27 mouse cellular contexts compared by ENCODE assay signal in genomic region chr9:121491592-121492240, GRCm38 (mm10). TPM values are rescaled to one million over a fixed set of nuclear protein-coding genes. Genes with fewer than 3 reads are reported as not detected.
DNase-seq lines count a peak whose midpoint lies in the region; TF ChIP-seq lines count a peak whose summit lies in the region.
"Had no signal": no experiment of that assay in that cellular context is flagged by ENCODE, and none has a peak within 500 bp of the region (broad histone marks: within the 10 kb centered on the region; RNA-seq: fewer than 3 reads in every experiment).

No protein-coding gene starts in this region.

- peak in 1 of 2 experiments; percentile 50 for DNase-seq in layer of hippocampus, adult 2 months (ENCODE audit: low spot score in 2 of 2)
- no peak for DNase-seq in layer of hippocampus, postnatal 14 days (ENCODE audit: low spot score in 2 of 2)
- DNase-seq in NIH3T3 (ENCODE audit: low read depth) (peak; percentile 7), liver (no peak)
- DNase-seq in brain, adult 2 months (ENCODE audit: low read depth, low spot score): peak; percentile 47
- peak; percentile 60 for DNase-seq in retina, embryonic 14.5 days (ENCODE audit: low spot score)
- DNase-seq in kidney, postnatal 14 days: no peak
- DNase-seq: adrenal gland, postnatal 14 days; gastrocnemius, postnatal 36 days; heart, postnatal 36 days; kidney, adult 2 months; left cerebral cortex, postnatal 4 days; lung, postnatal 36 days; right cerebral cortex, postnatal 14 days; thymus, postnatal 14 days had no signal

- TF ChIP-seq CTCF in layer of hippocampus, adult 2 months (conservative IDR thresholded peaks at IDR 0.05): no peak

- H3K4me3 ChIP-seq in layer of hippocampus, adult 2 months: peak overlapping the region; percentile 61
- H3K4me3 ChIP-seq: embryonic facial prominence, embryonic 12.5 days; hindbrain, embryonic 13.5 days; limb, embryonic 15.5 days; liver, embryonic 15.5 days; lung, embryonic 15.5 days; midbrain, embryonic 15.5 days; myocyte had no signal

- peak overlapping the region; percentile 28; the same call in 1 of the 2 replicates for H3K27ac ChIP-seq in layer of hippocampus, adult 2 months
- H3K27ac ChIP-seq: embryonic facial prominence, embryonic 12.5 days; hindbrain, embryonic 13.5 days; kidney, postnatal 0 days; limb, embryonic 15.5 days; liver, embryonic 15.5 days; lung, embryonic 15.5 days; midbrain, embryonic 15.5 days; stomach, postnatal 0 days had no signal

RNA-seq across cellular contexts. Expression of gene Cck, which starts 3.8 kb away (rescaled TPM):
- 100 to 1,000 TPM; 667 to 672 TPM for total RNA-seq in layer of hippocampus, adult 2 months (2021)
- total RNA-seq in layer of hippocampus, postnatal 14 days (2021): 100 to 1,000 TPM; 541 to 561 TPM
- total RNA-seq: adrenal gland, postnatal 14 days; gastrocnemius, adult 18-20 months; heart, adult 8-10 months; heart, postnatal 36 days; MEL had no signal

Comparison
In these comparisons a context has a peak if more than half of its experiments do, and no peak if none do; other contexts are left out.
1. DNase-seq: peak in NIH3T3 (single experiment), brain, adult 2 months (single experiment) and retina, embryonic 14.5 days (single experiment); none in layer of hippocampus, postnatal 14 days (0 of 2), liver (single experiment) and kidney, postnatal 14 days (single experiment).